Mouse (Mus musculus) erythroblast, embryonic 14.5 days (primary cell): ENCODE results near the gene Rbm5.

Source experiments
- GATA1 ChIP-seq: IDR thresholded peaks from 2 replicates; pipeline ENCODE4 v1.6.1; 2012; ENCODE audit warnings: low read length, inconsistent platforms, mixed read lengths
- TAL1 ChIP-seq: IDR thresholded peaks from 3 replicates; pipeline ENCODE4 v1.6.1; 2012; ENCODE audit warnings: low read length, inconsistent platforms, mixed read lengths

DNA sequence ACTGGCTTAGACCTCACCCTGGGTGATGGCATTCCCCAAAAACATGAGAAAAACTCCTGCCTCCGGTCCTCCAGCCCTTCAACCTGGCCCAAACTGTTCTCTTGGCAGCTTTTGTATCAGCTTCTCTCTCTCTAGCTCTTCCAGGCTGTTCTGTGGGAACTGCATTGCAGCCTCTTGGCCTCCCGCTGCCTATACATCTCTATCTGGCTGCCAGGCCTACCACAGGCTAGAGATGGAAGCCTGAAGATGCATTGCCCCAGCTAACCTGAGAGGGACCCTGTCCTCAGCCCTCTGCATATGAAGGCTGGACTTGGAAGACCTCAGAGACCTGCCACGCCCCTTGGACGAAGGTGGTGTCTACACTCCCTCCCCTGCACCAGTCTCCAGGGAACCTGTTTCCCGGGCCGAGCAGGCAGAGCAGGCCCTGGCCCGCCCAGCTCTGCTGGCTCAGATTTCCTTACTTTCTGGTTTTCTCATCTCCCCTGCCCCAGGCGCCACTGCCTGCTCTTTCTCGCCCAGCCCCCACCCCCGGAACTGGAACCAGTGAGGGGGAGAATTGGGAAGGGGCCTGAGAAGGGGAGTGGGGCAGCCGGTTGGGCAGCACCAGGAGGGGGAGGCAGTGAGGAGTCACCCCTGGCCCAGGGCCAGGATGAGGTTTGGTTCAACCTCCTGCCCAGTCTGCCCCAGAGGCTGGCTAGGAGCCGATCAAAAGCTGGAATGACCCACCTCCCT, 56.4 kb downstream of the Rbm5 start:
- no peak for TF ChIP-seq TAL1
- no peak for TF ChIP-seq GATA1
